Mouse (Mus musculus) gastrocnemius, postnatal 4 days (tissue): ENCODE measurements around the gene Erg. TPM values are rescaled to one million over a fixed set of nuclear protein-coding genes. Genes with fewer than 3 reads are reported as not detected.

Experiments
- DNase-seq, 2 experiments: peaks; one replicate each; pipeline ENCODE4 v3.0.0; 2021 to 2022; ENCODE audit warnings: low spot score in 2 of 2, mixed read lengths in 2 of 2
- long read RNA-seq, 2 experiments: library from polyadenylated mRNA; stranded (forward); transcript quantifications; one replicate each; pipeline ENCODE4 v2.0.0; 2021
- total RNA-seq, 2 experiments: library from RNA; stranded (reverse); gene quantifications; 2 replicates each; pipeline ENCODE4 v1.2.3; 2021

Gene Erg
- 10 to 100 TPM; 22.0 to 23.5 TPM for total RNA-seq
- long read RNA-seq, experiment 1, partial matches to known transcripts = 0 of 2 reads
- long read RNA-seq, experiment 1, other reads (novel, unspliced or antisense) = 1 of 2 reads
- long read RNA-seq, experiment 2, partial matches to known transcripts = 1 of 3 reads
- long read RNA-seq, experiment 2, other reads (novel, unspliced or antisense) = 1 of 3 reads

GRCm38 (mm10) chr16:95586311-95586602 is at the start of gene Erg:
TSS of gene Erg (minus strand) at chr16:95586593.
- no peak for DNase-seq

GRCm38 (mm10) chr16:95631816-95632215 is 45.4 kb upstream of the Erg start:
- no peak for DNase-seq

GRCm38 (mm10) chr16:95623876-95624770 is 37.7 kb upstream of the Erg start:
- DNase-seq = no peak

- DNase-seq = no peak
Measured at GRCm38 (mm10) chr16:95623056-95623455, 36.7 kb upstream of the Erg start.

- no peak for DNase-seq
Measured at GRCm38 (mm10) chr16:95619859-95620325, 33.5 kb upstream of the Erg start.

GRCm38 (mm10) chr16:95618206-95618605 is 31.8 kb upstream of the Erg start:
- no peak for DNase-seq

GRCm38 (mm10) chr16:95617720-95618119 is 31.3 kb upstream of the Erg start:
- no peak for DNase-seq

GRCm38 (mm10) chr16:95615579-95615978 is 29.2 kb upstream of the Erg start:
- DNase-seq = no peak

- no peak for DNase-seq
Measured at GRCm38 (mm10) chr16:95614482-95614881, 28.1 kb upstream of the Erg start.

- no peak for DNase-seq
Measured at GRCm38 (mm10) chr16:95611982-95612746, 25.8 kb upstream of the Erg start.

- no peak for DNase-seq
Measured at GRCm38 (mm10) chr16:95608624-95609023, 22.2 kb upstream of the Erg start.

GRCm38 (mm10) chr16:95605304-95605703 is 18.9 kb upstream of the Erg start:
- DNase-seq = peak; percentile 35 to 69

- no peak for DNase-seq
Measured at GRCm38 (mm10) chr16:95602504-95602903, 16.1 kb upstream of the Erg start.

- no peak for DNase-seq
Measured at GRCm38 (mm10) chr16:95601807-95602206, 15.4 kb upstream of the Erg start.

- no peak for DNase-seq
Measured at GRCm38 (mm10) chr16:95601219-95601580, 14.8 kb upstream of the Erg start.

- no peak for DNase-seq
Measured at GRCm38 (mm10) chr16:95600572-95601218, 14.3 kb upstream of the Erg start.

- DNase-seq = no peak
Measured at GRCm38 (mm10) chr16:95598930-95599329, 12.5 kb upstream of the Erg start.

- DNase-seq = no peak
Measured at GRCm38 (mm10) chr16:95597578-95597951, 11.2 kb upstream of the Erg start.

GRCm38 (mm10) chr16:95596884-95597577 is 10.6 kb upstream of the Erg start:
- DNase-seq = no peak

- no peak for DNase-seq
Measured at GRCm38 (mm10) chr16:95588849-95589248, 2.5 kb upstream of the Erg start.

GRCm38 (mm10) chr16:95586726-95587125 is 333 bp upstream of the Erg start:
- DNase-seq = no peak
